Mouse (Mus musculus): ENCODE measurements around the gene Dcn. TPM values are rescaled to one million over a fixed set of nuclear protein-coding genes. Genes with fewer than 3 reads are reported as not detected.

The Dcn gene
- total RNA-seq (2022): 10 to 100 TPM; 14.7 to 21.4 (median 17.2) TPM

DNA sequence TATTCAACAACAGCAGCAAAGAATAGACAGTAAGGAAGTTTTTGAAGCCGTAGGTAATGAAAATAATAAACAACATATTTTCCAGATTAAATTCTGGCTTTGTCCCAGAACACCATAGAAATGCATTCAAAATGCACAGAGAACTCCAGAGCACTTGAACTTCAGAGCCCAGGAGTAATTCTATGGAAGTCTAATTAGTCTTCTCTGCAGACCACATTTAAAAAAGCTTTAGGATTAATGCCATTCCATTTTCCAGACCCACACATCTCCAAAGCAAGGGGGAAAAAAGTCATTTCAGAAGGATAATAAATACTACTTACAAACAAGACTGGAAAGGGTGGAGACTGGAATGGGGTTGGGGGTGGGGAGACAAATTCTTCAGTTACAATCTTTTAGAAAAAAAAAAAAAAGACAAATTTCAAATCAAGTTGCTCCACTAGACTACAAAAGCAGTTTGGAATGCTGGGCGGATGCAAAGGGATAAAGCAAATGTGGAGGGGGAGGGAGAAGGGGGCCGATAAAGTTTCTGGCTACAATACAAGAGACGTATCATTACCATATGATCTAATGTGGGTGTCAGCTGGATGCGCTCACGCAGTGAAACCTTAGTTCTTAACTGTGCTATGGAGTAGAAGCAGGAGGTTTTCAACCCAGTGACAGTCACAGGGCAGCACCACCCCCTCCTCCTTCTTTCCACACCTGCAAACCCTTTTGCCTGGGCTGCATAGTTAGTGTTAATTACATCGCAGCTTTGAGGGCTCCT, at the start of gene Dcn:
Gene Dcn, plus strand, starts transcription at position 606 of the 763 bp plus-strand sequence.
- DNase-seq (ENCODE audit: low spot score in 2 of 2): no peak

- DNase-seq (ENCODE audit: low spot score in 2 of 2): peak in 1 of 2 experiments; percentile 64
Measured at GRCm38 (mm10) chr10:97436662-97437061, 42.7 kb upstream of the Dcn start.

DNA sequence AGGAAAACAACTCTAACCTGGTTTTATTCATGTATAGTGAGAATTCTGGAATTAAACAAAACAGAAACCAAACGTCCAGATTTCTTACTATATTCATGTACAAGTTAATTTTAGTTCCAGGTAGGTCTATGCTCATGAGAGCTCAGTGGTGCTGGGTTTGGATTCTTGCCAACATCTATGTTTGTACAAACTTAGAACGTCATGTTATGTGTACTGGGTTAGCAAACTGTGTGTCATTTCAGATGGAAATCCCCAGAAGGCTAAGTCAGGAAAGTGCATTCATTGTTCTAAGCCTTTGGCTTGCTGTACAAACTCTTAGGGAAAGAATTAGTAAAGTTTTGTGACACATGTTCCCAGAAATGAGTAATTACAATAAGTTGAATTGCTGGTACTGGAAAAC, 37.1 kb upstream of the Dcn start:
- no peak for DNase-seq (ENCODE audit: low spot score in 2 of 2)

GRCm38 (mm10) chr10:97446486-97446885, 32.9 kb upstream of the Dcn start:
- DNase-seq (ENCODE audit: low spot score in 2 of 2): no peak

DNA sequence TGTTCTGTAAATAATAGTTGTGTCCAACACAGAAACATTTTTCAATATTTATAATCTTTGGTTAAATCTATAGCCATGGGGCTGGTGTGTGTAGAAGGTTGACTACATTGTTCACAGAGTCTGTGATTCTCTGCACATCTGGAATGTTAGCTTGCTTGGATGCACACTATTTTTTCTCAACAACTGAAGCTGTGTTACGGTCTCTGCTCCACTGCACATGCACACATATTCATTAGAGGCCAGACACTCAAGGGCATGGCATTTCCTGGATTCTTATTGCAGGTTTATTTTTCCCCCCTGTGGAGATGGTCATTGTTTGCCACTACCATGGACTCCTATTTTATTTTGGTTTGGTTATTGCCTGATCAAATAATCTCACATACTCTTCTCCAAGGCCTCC, 26.5 kb upstream of the Dcn start:
- no peak for DNase-seq (ENCODE audit: low spot score in 2 of 2)

DNA sequence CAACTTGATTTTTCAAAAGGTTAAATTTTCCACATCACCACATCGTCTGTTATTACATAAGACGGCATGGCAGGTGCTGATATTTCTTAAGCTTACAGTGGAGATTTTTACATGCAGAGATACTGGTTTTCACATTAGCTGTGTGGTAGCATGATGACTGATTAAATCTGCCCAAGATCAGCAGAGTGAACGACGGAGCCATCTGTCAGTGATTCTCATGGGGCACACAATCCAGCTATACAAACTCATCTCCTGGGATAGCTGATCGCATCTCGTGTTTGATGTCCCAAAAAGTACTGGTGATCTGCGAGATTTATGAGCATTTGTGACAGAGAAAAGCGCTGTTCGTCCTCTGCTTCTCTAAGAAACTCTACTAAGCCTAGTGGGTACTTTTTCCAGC, 25.9 kb upstream of the Dcn start:
- DNase-seq (ENCODE audit: low spot score in 2 of 2): no peak

- DNase-seq (ENCODE audit: low spot score in 2 of 2): no peak
Measured at GRCm38 (mm10) chr10:97456993-97457392, 22.4 kb upstream of the Dcn start.

DNA sequence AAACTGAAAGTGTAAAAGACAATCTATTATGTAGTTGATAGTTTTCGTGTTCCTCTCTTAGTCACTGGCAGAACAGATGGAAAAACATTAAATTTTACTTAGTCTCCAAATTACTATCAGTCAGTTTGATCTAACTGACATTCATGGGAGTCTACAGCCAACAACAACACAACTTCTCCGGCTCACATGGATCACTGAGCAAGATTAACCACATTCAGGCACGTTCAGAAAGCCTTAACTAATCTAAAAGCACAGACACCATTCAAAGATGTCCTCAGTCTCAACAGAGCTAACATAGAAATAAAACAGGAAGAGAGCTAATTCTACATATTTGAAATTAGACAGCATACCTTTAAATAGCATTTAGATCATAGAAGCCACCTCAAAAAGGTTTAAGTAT, 12.6 kb upstream of the Dcn start:
- DNase-seq (ENCODE audit: low spot score in 2 of 2): no peak

DNA sequence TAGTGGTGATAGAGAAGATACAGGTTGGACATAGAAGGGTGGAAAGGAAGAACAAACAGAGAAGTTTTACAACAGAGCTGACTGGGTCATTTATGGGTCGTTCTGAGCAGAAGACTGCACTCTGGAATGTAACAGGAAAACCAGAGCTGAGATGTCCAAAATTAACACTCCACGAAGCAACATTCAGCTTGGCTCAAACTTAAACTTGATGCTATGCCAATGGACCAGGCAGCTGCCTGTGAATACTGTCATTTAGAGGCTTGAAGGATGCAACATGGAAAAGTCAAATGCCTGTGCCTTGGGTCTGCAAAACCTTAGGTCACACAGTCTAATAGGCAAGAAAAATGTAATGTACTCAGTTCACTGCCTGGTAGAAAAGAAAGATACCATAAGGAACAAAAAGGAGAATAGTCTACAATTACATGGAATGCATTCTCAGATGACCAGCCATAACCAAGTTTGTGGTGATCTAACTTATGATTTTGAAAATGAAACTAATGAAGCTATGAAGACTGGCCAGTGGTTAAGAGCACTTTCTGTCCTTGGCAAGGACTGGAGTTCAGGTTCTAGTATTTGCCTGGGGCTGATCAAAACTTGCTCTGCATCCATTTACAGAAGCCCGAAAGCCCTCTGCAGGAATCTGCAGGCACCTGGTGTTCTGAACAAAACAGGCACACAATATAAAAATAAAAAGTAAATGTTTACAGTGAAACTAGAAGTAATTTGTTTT, 9.8 kb upstream of the Dcn start:
- no peak for DNase-seq (ENCODE audit: low spot score in 2 of 2)

- no peak for DNase-seq (ENCODE audit: low spot score in 2 of 2)
Measured at GRCm38 (mm10) chr10:97475460-97475859, 3.9 kb upstream of the Dcn start.

DNA sequence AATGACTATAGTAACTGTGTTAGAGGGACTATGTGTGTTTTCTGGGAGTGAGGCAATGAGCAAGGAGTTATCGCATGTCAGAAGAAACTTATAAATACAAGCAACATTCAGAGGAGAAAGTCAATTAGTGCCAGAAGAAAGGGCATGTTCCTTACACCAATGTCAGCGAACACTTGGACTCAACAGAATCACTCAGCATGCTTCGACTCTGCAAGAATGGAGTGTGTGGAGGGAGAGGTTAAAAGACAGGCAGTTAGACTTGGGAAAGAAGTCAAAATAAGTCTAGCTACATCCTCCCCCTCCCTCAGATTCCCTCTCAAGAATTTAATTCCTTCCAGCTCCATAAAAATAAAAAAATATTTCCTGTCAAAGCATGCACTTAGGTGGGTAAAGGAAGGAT, 1.1 kb upstream of the Dcn start:
- DNase-seq (ENCODE audit: low spot score in 2 of 2): no peak

DNA sequence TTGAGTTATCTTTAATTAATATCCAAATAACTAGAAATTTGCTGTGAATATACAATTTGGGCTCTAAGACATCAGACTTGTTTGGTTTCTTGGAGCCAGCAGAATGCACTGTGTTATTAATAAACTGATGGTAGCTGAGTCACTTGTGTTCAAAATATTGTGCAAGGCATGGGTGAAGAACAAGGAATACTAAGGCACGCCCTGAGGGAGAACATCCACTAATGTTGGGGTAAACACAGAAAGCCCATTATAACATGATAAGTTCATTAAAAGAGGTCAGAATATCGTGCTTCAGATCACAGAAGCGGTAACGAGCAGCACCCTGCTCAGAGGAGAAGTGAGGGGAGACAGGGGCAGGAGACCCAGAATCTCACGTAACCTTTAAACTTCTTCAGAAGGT, 2.7 kb downstream of the Dcn start:
- DNase-seq (ENCODE audit: low spot score in 2 of 2): no peak

- DNase-seq (ENCODE audit: low spot score in 2 of 2): no peak
Measured at GRCm38 (mm10) chr10:97484049-97484448, 4.6 kb downstream of the Dcn start.

DNA sequence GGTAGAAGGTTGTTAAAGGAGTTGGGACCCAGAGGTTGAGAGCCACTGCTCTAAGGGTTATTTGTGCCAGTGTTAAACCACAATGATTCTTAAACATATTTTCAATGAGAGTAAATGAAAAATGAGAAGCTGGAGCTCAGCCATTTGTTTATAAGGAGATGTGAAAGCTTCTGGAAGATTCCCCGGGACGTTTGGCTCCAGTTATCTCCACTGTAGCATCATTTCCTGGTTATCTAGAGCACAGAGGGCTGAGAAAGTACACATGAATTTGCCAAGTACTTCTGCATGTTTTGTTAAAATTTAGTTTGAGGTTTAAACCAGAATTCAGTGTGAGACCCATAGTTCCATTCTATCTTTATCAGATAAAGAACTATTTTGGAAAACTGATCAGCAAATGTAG, 5.7 kb downstream of the Dcn start:
- no peak for DNase-seq (ENCODE audit: low spot score in 2 of 2)

DNA sequence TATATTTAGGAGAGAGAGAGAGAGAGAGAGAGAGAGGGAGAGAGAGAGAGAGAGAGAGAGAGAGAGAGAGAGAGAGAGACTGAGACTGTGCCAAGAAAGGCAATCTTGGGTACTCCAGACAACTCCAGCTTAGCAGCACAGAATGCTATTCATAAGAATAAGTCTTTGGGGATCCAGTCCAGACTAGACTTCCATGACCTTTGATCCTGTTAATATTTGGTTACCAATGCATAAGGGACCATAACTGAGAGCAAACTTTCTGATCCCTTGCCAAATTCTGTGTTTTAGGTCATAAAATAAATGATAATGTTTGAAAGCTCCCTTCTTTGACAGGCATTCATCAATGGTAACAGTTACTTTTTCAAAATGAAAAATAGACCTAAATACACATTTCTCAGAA, 6.7 kb downstream of the Dcn start:
- no peak for DNase-seq (ENCODE audit: low spot score in 2 of 2)

DNA sequence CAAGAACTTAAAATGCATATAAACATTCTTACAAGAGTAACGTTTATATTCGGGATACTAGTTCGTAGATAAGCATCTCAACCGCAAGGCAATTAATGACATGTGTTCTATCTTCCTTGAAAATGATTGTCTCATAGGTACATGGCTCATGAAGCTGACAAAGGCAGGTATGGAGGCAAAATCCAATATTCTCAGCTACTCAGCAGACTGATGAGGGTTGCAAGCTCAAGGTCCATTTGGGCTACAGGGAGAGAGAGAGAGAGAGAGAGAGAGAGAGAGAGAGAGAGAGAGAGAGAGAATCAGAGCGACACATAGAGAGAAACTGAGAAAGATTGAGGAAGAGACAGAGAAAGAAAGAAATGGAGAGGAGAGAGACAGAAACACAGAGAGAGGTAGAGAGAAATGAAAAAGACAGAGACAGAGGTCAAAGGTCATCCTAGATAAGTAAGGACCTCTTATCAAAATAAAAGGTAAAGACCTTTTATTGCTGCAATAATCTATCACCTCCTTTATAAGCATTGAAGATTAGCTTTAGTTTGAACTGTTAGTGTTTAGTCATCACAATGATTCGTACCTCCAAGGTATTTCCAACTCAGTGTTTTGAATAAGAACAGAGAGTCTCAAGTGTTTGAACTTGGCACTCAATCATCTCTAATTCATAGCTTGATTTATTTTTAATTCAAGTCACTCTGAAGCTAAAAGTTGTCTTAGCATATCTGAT, 8.0 kb downstream of the Dcn start:
- DNase-seq (ENCODE audit: low spot score in 2 of 2): no peak

- no peak for DNase-seq (ENCODE audit: low spot score in 2 of 2)
Measured at GRCm38 (mm10) chr10:97492367-97492980, 13.1 kb downstream of the Dcn start.

- DNase-seq (ENCODE audit: low spot score in 2 of 2): no peak
Measured at GRCm38 (mm10) chr10:97497646-97498045, 18.2 kb downstream of the Dcn start.

DNA sequence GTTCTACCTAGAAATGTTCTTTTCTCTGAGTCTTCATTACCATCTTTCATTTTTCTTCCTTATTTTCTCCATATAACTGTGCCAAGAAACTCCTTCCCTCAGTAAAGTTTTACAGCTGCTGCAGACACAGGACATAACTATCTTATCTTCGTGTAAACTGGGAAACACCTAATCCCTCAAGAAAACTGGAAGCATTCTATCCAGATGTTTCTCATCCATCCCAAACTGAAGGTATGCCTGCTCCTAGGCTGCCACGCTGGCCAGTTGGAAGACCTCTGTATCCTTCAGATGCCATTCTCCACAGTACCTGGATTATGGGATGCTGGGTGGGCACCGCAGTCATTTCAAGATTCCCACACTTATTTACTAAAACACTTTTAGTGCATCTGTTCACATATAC, 44.0 kb downstream of the Dcn start:
- DNase-seq (ENCODE audit: low spot score in 2 of 2): no peak

DNA sequence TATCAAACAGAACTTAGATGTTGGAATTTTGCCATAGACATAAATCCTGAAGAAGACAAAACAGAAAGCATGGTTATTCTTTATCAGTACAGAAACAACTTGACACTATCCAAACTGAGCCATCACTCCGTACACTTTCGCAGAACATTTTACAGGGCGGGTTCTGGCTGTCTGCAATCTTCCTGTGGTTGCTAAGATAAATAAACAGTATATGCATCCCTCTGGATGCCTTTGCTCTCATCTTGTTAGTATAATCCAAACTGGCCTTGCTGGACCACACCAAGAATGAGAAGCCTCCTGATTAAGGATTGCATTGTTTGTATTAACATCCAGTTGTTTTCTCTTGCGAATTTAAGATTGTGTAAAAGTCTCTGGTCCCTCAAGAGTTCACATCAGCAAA, 56.3 kb downstream of the Dcn start:
- no peak for DNase-seq (ENCODE audit: low spot score in 2 of 2)

DNA sequence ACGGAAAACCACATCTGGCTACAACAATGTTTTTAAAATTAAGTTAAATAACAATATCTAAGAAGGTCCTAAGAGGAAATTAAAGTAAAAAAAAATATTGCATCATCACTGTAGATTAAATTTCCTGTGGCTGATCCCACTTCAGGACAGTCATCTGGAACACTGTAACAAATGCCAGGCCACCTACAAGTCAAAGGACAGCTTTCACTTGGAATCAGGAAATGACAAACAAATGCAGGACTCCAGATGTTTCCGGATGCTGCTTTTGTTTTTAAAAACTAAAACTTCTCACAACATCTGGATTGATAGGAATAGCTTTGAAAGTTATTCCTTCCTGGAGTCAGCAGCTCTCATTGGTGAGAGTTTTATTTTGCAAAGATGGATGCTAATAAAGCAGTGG, 57.5 kb downstream of the Dcn start:
- no peak for DNase-seq (ENCODE audit: low spot score in 2 of 2)

DNA sequence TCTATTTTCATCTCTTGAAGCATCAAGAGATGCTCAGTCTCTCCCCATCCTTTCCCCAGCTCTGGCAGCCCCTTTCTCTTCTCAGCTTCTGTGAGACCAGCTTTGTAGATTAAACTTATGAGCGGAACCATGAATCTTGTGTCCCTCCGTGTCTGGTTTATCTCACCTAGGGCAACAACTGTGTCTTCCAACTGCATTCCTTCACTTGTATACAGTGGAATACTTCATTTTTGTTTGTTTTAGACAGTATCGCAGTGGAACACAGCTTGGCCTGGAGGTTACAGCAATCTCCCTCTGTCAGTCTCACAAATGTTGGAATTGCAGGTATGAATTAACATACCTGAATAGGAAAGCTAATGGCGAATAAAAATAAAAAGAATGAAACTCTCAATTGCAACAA, 58.8 kb downstream of the Dcn start:
- no peak for DNase-seq (ENCODE audit: low spot score in 2 of 2)
